Mouse (Mus musculus): ENCODE measurements around the gene Mettl23.

Mettl23 gene

GRCm38 (mm10) chr11:116843261-116844233, at the start of gene Mettl23, which contains the start of gene Jmjd6:
Gene Mettl23, plus strand, starts transcription at chr11:116843278.
Gene Jmjd6, minus strand, starts transcription at chr11:116843449.
- peak; percentile 98 for DNase-seq

GRCm38 (mm10) chr11:116799364-116799763, 43.7 kb upstream of the Mettl23 start:
- DNase-seq = no peak

GRCm38 (mm10) chr11:116801106-116801505, 42.0 kb upstream of the Mettl23 start:
- no peak for DNase-seq

GRCm38 (mm10) chr11:116802709-116803108, 40.4 kb upstream of the Mettl23 start:
- DNase-seq = no peak

- no peak for DNase-seq
Observed at GRCm38 (mm10) chr11:116806136-116807071, 36.7 kb upstream of the Mettl23 start.

- no peak for DNase-seq
Observed at GRCm38 (mm10) chr11:116807116-116807515, 36.0 kb upstream of the Mettl23 start.

GRCm38 (mm10) chr11:116807526-116807925, 35.6 kb upstream of the Mettl23 start:
- no peak for DNase-seq

- peak; percentile 94 for DNase-seq
Observed at GRCm38 (mm10) chr11:116807938-116808606, 35.0 kb upstream of the Mettl23 start.

- DNase-seq = no peak
Observed at GRCm38 (mm10) chr11:116808811-116809395, 34.2 kb upstream of the Mettl23 start.

- DNase-seq = no peak
Observed at GRCm38 (mm10) chr11:116809520-116809919, 33.6 kb upstream of the Mettl23 start.

- DNase-seq = no peak
Observed at GRCm38 (mm10) chr11:116810528-116810927, 32.5 kb upstream of the Mettl23 start.

- DNase-seq = peak; percentile 52
Observed at GRCm38 (mm10) chr11:116810983-116811901, 31.8 kb upstream of the Mettl23 start.

GRCm38 (mm10) chr11:116812793-116813529, 30.1 kb upstream of the Mettl23 start:
- DNase-seq = no peak

- DNase-seq = no peak
Observed at GRCm38 (mm10) chr11:116813610-116814009, 29.5 kb upstream of the Mettl23 start.

- peak; percentile 77 for DNase-seq
Observed at GRCm38 (mm10) chr11:116814076-116814883, 28.8 kb upstream of the Mettl23 start.

GRCm38 (mm10) chr11:116814884-116815415, 28.1 kb upstream of the Mettl23 start:
- DNase-seq = no peak

GRCm38 (mm10) chr11:116816769-116817168, 26.3 kb upstream of the Mettl23 start:
- DNase-seq = peak; percentile 61

- DNase-seq = no peak
Observed at GRCm38 (mm10) chr11:116817567-116817966, 25.5 kb upstream of the Mettl23 start.

- DNase-seq = no peak
Observed at GRCm38 (mm10) chr11:116818722-116819121, 24.4 kb upstream of the Mettl23 start.

Measured in lung, postnatal 36 days (tissue).